Mouse (Mus musculus): ENCODE data around the gene Gm11042. TPM values are rescaled to one million over a fixed set of nuclear protein-coding genes. Genes with fewer than 3 reads are reported as not detected.

Gm11042 gene
- polyA plus RNA-seq, 1 experiment from 2014 or later, result not detected

DNA sequence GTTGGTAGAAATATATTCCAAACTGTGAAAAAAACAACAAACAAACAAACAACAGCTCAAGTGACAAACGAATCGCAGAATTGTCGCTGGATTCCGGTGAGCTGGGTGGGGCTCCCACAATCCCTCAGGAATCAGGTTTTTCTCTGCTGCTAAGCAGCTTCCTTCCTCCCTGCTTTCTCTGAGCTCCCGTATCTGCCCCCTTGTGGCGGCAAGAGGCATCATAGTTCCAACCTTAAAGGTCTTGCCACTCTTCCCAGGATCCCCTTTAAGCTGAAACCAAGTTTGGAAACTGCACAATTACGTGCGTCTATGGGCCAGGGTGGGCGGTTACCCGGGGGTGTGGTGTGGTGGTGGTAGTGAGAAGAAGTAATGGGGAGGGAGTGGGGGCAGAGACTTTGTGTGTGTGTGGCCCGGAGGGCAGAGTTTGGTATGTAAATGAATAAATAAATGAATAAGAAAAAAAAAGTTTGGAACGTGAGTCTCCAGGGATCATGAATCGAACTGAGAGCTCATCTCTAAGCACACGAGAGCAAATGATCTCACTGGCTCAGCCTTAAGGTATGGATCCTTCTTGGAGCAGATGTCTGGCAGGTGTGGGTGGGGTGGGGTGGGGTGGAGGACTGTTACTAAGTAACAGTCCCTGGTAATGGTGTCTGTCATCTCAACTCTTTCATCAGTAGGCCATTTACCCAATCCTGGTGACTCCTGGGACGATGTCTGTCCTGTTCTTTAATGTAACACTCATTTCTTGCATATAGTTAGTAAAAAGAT is 980 bp upstream of the Gm11042 start:
- peak overlapping the region; percentile 67 for H3K4me2 ChIP-seq
- H3K27me3 ChIP-seq (ENCODE audit: insufficient read depth, low read length), result no peaks in the 10 kb centered on the region
- 11% methylated on average over 15 of the region's 15 CpGs for WGBS
- TF ChIP-seq CTCF (IDR thresholded peaks at IDR 0.05; ENCODE audit: low read depth), result peak; percentile 89
- no peaks in the 10 kb centered on the region for H3K36me3 ChIP-seq (ENCODE audit: insufficient read depth)
- no peaks in the 10 kb centered on the region for H3K4me1 ChIP-seq (ENCODE audit: insufficient read depth)
- peak; percentile 85 for ATAC-seq (ENCODE audit: insufficient read depth)
- peak overlapping the region; percentile 63 for H3K27ac ChIP-seq (ENCODE audit: low read depth)
- no peaks in the 10 kb centered on the region for H3K9me3 ChIP-seq (ENCODE audit: low read depth, low read length)
- peak overlapping the region; percentile 47 for H3K4me3 ChIP-seq (ENCODE audit: low read depth, low read length)
- peak overlapping the region; percentile 60 for H3K9ac ChIP-seq
- DNase-seq, result peak; percentile 92

DNA sequence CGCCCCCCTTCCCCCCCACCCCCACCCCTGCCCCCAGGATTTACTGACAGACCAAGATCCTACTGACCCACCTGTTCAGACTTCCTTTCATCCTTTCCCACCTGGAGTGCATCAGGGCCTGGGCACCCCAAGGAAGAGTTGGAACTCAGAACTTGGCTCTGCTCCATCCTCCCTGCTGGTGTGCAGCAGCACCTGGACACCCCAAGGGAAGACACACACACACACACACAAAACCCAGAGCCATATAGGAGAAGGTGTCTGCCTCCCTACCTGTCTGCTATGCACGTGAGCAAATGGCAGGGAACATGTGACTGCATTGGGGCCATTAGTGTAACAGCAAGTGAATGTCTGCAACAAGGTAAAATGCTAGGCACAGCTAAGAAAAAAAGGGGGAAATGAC is 973 bp downstream of the Gm11042 start:
- H3K9ac ChIP-seq, result no peak overlapping the region
- H3K9me3 ChIP-seq (ENCODE audit: low read depth, low read length), result no peaks in the 10 kb centered on the region
- ATAC-seq (ENCODE audit: insufficient read depth), result no peak
- no peak for DNase-seq
- 45% methylated on average over 2 of the region's 2 CpGs for WGBS
- no peaks in the 10 kb centered on the region for H3K27me3 ChIP-seq (ENCODE audit: insufficient read depth, low read length)
- H3K4me3 ChIP-seq (ENCODE audit: low read depth, low read length), result no peak overlapping the region
- H3K4me1 ChIP-seq (ENCODE audit: insufficient read depth), result no peaks in the 10 kb centered on the region
- H3K27ac ChIP-seq (ENCODE audit: low read depth), result no peak overlapping the region
- no peak overlapping the region for H3K4me2 ChIP-seq
- TF ChIP-seq CTCF (IDR thresholded peaks at IDR 0.05; ENCODE audit: low read depth), result no peak
- H3K36me3 ChIP-seq (ENCODE audit: insufficient read depth), result no peaks in the 10 kb centered on the region

DNA sequence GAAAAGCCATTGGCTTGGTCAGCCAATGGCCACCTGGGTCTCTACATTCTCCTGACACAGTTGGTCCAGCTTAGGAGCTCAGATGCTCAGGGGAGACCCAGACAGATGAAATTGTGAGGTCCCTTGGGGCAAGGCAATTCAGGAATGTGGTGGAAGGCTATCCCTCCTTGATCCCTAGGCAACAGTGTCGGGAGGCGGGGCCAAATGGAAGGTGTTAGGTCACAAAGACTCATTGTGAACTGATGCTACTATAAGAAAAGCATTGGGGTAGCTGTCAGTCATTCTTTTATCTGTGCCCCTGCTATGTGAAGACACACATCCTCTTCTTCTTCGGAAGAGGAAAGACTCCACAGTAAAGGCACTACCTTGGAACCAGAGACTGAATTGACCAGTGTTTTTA is 3.6 kb downstream of the Gm11042 start:
- TF ChIP-seq CTCF (IDR thresholded peaks at IDR 0.05; ENCODE audit: low read depth), result no peak
- Histone ChIP-seq H3K9ac (no peak overlapping the region), H3K27ac (ENCODE audit: low read depth) (no peak overlapping the region), H3K4me3 (ENCODE audit: low read depth, low read length) (no peak overlapping the region), H3K9me3 (ENCODE audit: low read depth, low read length) (no peaks in the 10 kb centered on the region), H3K36me3 (ENCODE audit: insufficient read depth) (no peaks in the 10 kb centered on the region), H3K27me3 (ENCODE audit: insufficient read depth, low read length) (no peaks in the 10 kb centered on the region), H3K4me1 (ENCODE audit: insufficient read depth) (no peaks in the 10 kb centered on the region), H3K4me2 (no peak overlapping the region)
- no peak for ATAC-seq (ENCODE audit: insufficient read depth)
- 80% methylated on average over 3 of the region's 3 CpGs for WGBS
- no peak for DNase-seq

DNA sequence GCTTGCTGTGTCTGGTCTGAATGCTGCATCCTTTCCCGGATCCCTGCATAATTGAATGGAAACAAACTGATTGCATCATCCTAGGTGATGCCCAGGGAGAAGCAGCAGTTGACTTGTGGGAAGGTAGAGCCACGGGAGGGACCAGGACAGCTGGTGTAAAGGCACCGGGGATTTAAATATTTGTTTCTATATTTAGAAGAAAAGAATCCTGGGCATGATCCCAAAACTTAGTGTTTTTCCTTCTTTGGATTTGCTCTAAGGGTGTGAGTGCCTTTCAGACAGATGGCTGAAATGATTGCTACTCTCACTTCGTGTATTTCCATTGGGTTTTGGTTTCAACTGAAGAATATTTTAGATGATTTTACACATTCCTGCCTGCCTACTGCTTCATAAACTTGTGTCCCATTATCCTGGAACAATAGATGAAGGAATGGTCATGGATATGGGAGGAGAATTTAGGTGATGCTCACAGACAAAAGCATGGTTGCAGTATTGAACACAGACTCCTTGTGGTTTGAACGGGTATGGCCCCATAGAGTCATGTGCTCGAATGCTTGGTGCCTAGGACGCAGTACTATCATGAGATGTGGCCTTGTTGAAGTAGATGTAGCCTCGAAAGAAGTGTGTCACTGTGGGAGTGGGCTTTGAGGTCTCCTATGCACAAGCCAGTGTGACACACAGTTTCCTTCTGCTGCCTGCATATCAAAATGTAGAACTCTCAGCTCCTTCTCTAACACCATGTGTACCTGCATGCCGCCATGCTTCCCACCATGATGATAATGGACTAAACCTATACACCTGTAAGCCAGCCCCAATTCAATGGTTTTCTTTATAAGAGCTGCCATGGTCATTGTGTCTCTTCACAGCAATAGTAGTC is 12.5 kb downstream of the Gm11042 start:
- H3K4me2 ChIP-seq, result no peak overlapping the region
- no peak overlapping the region for H3K4me3 ChIP-seq (ENCODE audit: low read depth, low read length)
- H3K27me3 ChIP-seq (ENCODE audit: insufficient read depth, low read length), result no peaks in the 10 kb centered on the region
- DNase-seq (peak; percentile 20), ATAC-seq (ENCODE audit: insufficient read depth) (no peak)
- no peak overlapping the region for H3K9ac ChIP-seq
- H3K36me3 ChIP-seq (ENCODE audit: insufficient read depth), result no peaks in the 10 kb centered on the region
- H3K9me3 ChIP-seq (ENCODE audit: low read depth, low read length), result no peaks in the 10 kb centered on the region
- no peak overlapping the region for H3K27ac ChIP-seq (ENCODE audit: low read depth)
- 66% methylated on average over 9 of the region's 9 CpGs for WGBS
- H3K4me1 ChIP-seq (ENCODE audit: insufficient read depth), result no peaks in the 10 kb centered on the region
- no peak for TF ChIP-seq CTCF (IDR thresholded peaks at IDR 0.05; ENCODE audit: low read depth)

DNA sequence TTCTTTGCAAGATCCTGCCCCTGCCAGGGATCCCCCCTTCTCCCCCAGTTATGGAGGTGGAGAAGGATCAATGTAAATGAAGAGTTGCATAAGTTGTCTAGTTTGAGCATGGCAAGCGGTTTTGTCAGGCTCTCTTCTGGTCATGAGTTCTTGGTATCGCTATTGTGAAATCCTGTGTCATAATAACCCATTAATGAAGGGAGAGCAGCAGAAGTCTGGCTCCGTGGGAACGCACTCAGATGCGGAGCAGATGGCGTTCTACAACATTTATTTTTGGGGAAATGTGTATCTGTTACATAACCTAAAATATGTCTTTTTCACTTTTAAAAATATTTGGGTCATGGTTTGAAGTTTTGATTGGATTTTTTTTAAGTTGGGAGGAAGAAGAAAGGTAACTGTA is 14.6 kb downstream of the Gm11042 start:
- Histone ChIP-seq H3K27me3 (ENCODE audit: insufficient read depth, low read length) (no peaks in the 10 kb centered on the region), H3K4me1 (ENCODE audit: insufficient read depth) (no peaks in the 10 kb centered on the region), H3K27ac (ENCODE audit: low read depth) (no peak overlapping the region), H3K4me2 (no peak overlapping the region), H3K9me3 (ENCODE audit: low read depth, low read length) (no peaks in the 10 kb centered on the region), H3K36me3 (ENCODE audit: insufficient read depth) (no peaks in the 10 kb centered on the region), H3K4me3 (ENCODE audit: low read depth, low read length) (no peak overlapping the region), H3K9ac (no peak overlapping the region)
- no peak for TF ChIP-seq CTCF (IDR thresholded peaks at IDR 0.05; ENCODE audit: low read depth)
- ATAC-seq (ENCODE audit: insufficient read depth) (no peak), DNase-seq (no peak)
- WGBS, result 82% methylated on average over 6 of the region's 6 CpGs

DNA sequence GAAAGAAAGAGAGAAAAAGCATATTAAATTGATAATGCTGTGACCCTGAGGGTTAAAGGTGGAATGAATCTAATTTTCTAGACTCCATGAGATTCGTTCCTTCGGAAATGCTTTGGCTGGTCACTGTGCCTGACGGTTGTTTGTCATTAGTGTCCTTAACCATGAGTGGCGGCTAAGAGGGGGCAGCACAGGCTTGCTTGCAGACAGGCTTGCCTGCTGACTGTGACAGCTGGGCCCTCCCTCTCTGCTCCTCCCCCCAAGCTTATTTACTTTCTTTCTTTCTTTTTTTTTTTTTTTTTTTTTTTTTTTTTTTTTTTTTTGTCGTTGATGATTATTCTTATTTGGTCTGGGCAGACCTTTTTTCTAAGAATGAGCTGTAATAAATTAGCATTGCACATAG is 19.8 kb downstream of the Gm11042 start:
- DNase-seq (no peak), ATAC-seq (ENCODE audit: insufficient read depth) (no peak)
- H3K27ac ChIP-seq (ENCODE audit: low read depth), result no peak overlapping the region
- H3K9me3 ChIP-seq (ENCODE audit: low read depth, low read length), result no peaks in the 10 kb centered on the region
- no peak overlapping the region for H3K9ac ChIP-seq
- no peaks in the 10 kb centered on the region for H3K27me3 ChIP-seq (ENCODE audit: insufficient read depth, low read length)
- no peak overlapping the region for H3K4me3 ChIP-seq (ENCODE audit: low read depth, low read length)
- no peaks in the 10 kb centered on the region for H3K36me3 ChIP-seq (ENCODE audit: insufficient read depth)
- H3K4me2 ChIP-seq, result no peak overlapping the region
- H3K4me1 ChIP-seq (ENCODE audit: insufficient read depth), result no peaks in the 10 kb centered on the region
- no peak for TF ChIP-seq CTCF (IDR thresholded peaks at IDR 0.05; ENCODE audit: low read depth)
- 32% methylated on average over 5 of the region's 5 CpGs for WGBS

DNA sequence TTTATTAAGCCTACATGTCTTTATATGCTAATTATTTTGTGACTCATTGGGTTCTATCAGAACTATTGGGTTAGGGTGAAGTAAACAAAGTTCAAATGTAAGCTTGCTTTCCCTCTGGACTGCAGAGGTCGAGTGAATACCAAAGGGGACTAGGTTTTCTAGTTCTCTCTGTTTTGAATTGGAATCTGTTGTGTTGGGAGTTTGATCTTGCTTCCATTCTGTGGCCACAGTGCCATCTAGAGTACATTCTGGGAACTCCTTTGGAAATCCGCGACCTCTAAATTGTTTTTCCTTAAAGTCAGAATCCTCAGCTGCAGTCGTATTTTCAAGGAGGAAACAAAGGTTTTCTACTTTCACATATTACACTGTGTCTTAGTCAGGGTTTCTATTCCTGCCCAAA is 22.6 kb downstream of the Gm11042 start:
- no peaks in the 10 kb centered on the region for H3K9me3 ChIP-seq (ENCODE audit: low read depth, low read length)
- H3K4me3 ChIP-seq (ENCODE audit: low read depth, low read length), result no peak overlapping the region
- no peaks in the 10 kb centered on the region for H3K27me3 ChIP-seq (ENCODE audit: insufficient read depth, low read length)
- no peak for ATAC-seq (ENCODE audit: insufficient read depth)
- no peaks in the 10 kb centered on the region for H3K36me3 ChIP-seq (ENCODE audit: insufficient read depth)
- H3K4me1 ChIP-seq (ENCODE audit: insufficient read depth), result no peaks in the 10 kb centered on the region
- no peak overlapping the region for H3K27ac ChIP-seq (ENCODE audit: low read depth)
- H3K9ac ChIP-seq, result no peak overlapping the region
- WGBS, result 5% methylated on average over 4 of the region's 4 CpGs
- peak; percentile 84 for DNase-seq
- TF ChIP-seq CTCF (IDR thresholded peaks at IDR 0.05; ENCODE audit: low read depth), result peak; percentile 75
- H3K4me2 ChIP-seq, result no peak overlapping the region
